Mouse (Mus musculus) hematopoietic stem cell, adult 5-6 weeks (primary cell): Measurements from ENCODE around the gene 2810004N23Rik. TPM values are rescaled to one million over a fixed set of nuclear protein-coding genes. Genes with fewer than 3 reads are reported as not detected.

ENCODE experiments used
- ATAC-seq, 2 experiments: fragments of 125-278 bp in 1 of 2; replicated peaks in 1 of 2; 2 replicates each; pipeline ENCODE4 v1.8.0; 2016 to 2017; ENCODE audit warnings: inconsistent platforms in 2 of 2, mild to moderate bottlenecking in 2 of 2, moderate number of reproducible peaks in 2 of 2, low read depth in 1 of 2, moderate TSS enrichment in 1 of 2; ENCODE audit not compliant: low FRiP score in 2 of 2, poor library complexity in 2 of 2, severe bottlenecking in 2 of 2, insufficient read depth in 1 of 2, low TSS enrichment in 1 of 2
- total RNA-seq: library from RNA; stranded (forward); fragments of 172-1452, 232-1000 nt; gene quantifications from 2 replicates; pipeline ENCODE4 v1.2.3, GENCODE M21; 2017

2810004N23Rik gene
- total RNA-seq, 1 experiment from 2014 or later = 60.8 TPM

- ATAC-seq = no peak
Observed at GRCm38 (mm10) chr8:124803824-124804702, 58.9 kb downstream of the 2810004N23Rik start.

GRCm38 (mm10) chr8:124800542-124800941 is 62.4 kb downstream of the 2810004N23Rik start:
- ATAC-seq = no peak

- no peak for ATAC-seq
Observed at GRCm38 (mm10) chr8:124795781-124796488, 67.0 kb downstream of the 2810004N23Rik start.

GRCm38 (mm10) chr8:124794486-124794780 is 68.5 kb downstream of the 2810004N23Rik start:
- ATAC-seq = peak in 1 of 2 experiments; percentile 29; a peak in 1 of 4 replicates

- no peak for ATAC-seq
Observed at GRCm38 (mm10) chr8:124793661-124794485, 69.0 kb downstream of the 2810004N23Rik start.

- ATAC-seq = peak; percentile 62 to 63
Observed at GRCm38 (mm10) chr8:124793172-124793651, 69.7 kb downstream of the 2810004N23Rik start.

- no peak for ATAC-seq
Observed at GRCm38 (mm10) chr8:124792708-124793107, 70.2 kb downstream of the 2810004N23Rik start, which contains the start of gene Trim67. Gene Trim67, plus strand, starts transcription at chr8:124793092.

GRCm38 (mm10) chr8:124792186-124792585 is 70.7 kb downstream of the 2810004N23Rik start:
- ATAC-seq = peak; percentile 31 to 43; a peak in 2 of 4 replicates

- ATAC-seq = no peak
Observed at GRCm38 (mm10) chr8:124791751-124792150, 71.2 kb downstream of the 2810004N23Rik start.

- ATAC-seq = peak in 1 of 2 experiments; percentile 29; a peak in 1 of 4 replicates
Observed at GRCm38 (mm10) chr8:124790676-124791075, 72.2 kb downstream of the 2810004N23Rik start.

Other genes with a start within 250 kb of the 2810004N23Rik start
- gene 2310022B05Rik, start 199.8 kb downstream of the 2810004N23Rik start, total RNA-seq = 2.9 and 5.9 TPM in 2 replicates
- gene Ttc13, start 141.1 kb downstream of the 2810004N23Rik start, total RNA-seq = 37.2 and 45.4 TPM in 2 replicates
- 2.1 and 7.9 TPM in 2 replicates for gene Arv1, start 141.0 kb downstream of the 2810004N23Rik start, total RNA-seq
- not detected in 2 replicates for gene Fam89a, start 111.3 kb downstream of the 2810004N23Rik start, total RNA-seq
- gene Trim67, start 70.0 kb downstream of the 2810004N23Rik start, total RNA-seq = 0.06 TPM in 1 of 2 replicates, not detected in the other
- gene Gnpat, start 87 bp downstream of the 2810004N23Rik start, total RNA-seq = 93.0 and 109 TPM in 2 replicates
- gene Exoc8, start 34.6 kb upstream of the 2810004N23Rik start, total RNA-seq = 13.1 and 16.3 TPM in 2 replicates
- 21.6 and 23.1 TPM in 2 replicates for gene Sprtn, start 34.8 kb upstream of the 2810004N23Rik start, total RNA-seq
- 18.8 and 24.0 TPM in 2 replicates for gene Egln1, start 86.2 kb upstream of the 2810004N23Rik start, total RNA-seq
- 63.0 and 71.6 TPM in 2 replicates for gene Tsnax, start 149.9 kb upstream of the 2810004N23Rik start, total RNA-seq
- gene Disc1, start 191.1 kb upstream of the 2810004N23Rik start, total RNA-seq = 2.9 and 4.4 TPM in 2 replicates